28 mouse cellular contexts compared by ENCODE assay signal in genomic region chr2:43561209-43561608, GRCm38 (mm10). TPM values are rescaled to one million over a fixed set of nuclear protein-coding genes. Genes with fewer than 3 reads are reported as not detected.
DNase-seq lines count a peak whose midpoint lies in the region; ATAC-seq lines count a peak whose summit lies in the region.
"Had no signal": no experiment of that assay in that cellular context is flagged by ENCODE, and none has a peak within 500 bp of the region (broad histone marks: within the 10 kb centered on the region; RNA-seq: fewer than 3 reads in every experiment).

No protein-coding gene starts in this region.

- no peak overlapping the region for H3K27ac ChIP-seq in midbrain, embryonic 11.5 days (ENCODE audit: low read depth, low read length)
- no peak overlapping the region for H3K27ac ChIP-seq in midbrain, embryonic 13.5 days
- no peak overlapping the region for H3K27ac ChIP-seq in limb, embryonic 10.5 days
- H3K27ac ChIP-seq in liver, embryonic 11.5 days (ENCODE audit: low read depth, low read length), result no peak overlapping the region
- H3K27ac ChIP-seq: embryonic facial prominence, embryonic 13.5 days; embryonic facial prominence, embryonic 15.5 days; forebrain, embryonic 10.5 days; forebrain, embryonic 12.5 days had no signal

- no peak overlapping the region for H3K4me3 ChIP-seq in midbrain, embryonic 11.5 days (ENCODE audit: low read depth, low read length)
- no peak overlapping the region for H3K4me3 ChIP-seq in midbrain, embryonic 13.5 days (replicated peaks)
- no peak overlapping the region for H3K4me3 ChIP-seq in limb, embryonic 10.5 days
- no peak overlapping the region for H3K4me3 ChIP-seq in liver, embryonic 11.5 days (ENCODE audit: low read depth, low read length)
- H3K4me3 ChIP-seq: embryonic facial prominence, embryonic 13.5 days; embryonic facial prominence, embryonic 15.5 days; erythroblast, embryonic 14.5 days; forebrain, embryonic 10.5 days; forebrain, embryonic 12.5 days had no signal

- H3K4me2 ChIP-seq in midbrain, embryonic 11.5 days, result no peak overlapping the region
- no peak overlapping the region for H3K4me2 ChIP-seq in midbrain, embryonic 13.5 days (replicated peaks)
- H3K4me2 ChIP-seq in liver, embryonic 11.5 days, result no peak overlapping the region
- H3K4me2 ChIP-seq: embryonic facial prominence, embryonic 13.5 days; embryonic facial prominence, embryonic 15.5 days; forebrain, embryonic 12.5 days had no signal

- H3K36me3 ChIP-seq in midbrain, embryonic 11.5 days (ENCODE audit: control insufficient read depth, insufficient read depth, low read length), result no peaks in the 10 kb centered on the region
- no peaks in the 10 kb centered on the region for H3K36me3 ChIP-seq in midbrain, embryonic 13.5 days
- H3K36me3 ChIP-seq in limb, embryonic 10.5 days, result no peaks in the 10 kb centered on the region
- H3K36me3 ChIP-seq in liver, embryonic 11.5 days (ENCODE audit: control insufficient read depth, insufficient read depth, low read length), result no peaks in the 10 kb centered on the region
- H3K36me3 ChIP-seq: embryonic facial prominence, embryonic 13.5 days; embryonic facial prominence, embryonic 15.5 days; forebrain, embryonic 10.5 days; forebrain, embryonic 12.5 days; G1E had no signal

- 92% methylated on average over 3 of the region's 3 CpGs for WGBS in midbrain, embryonic 11.5 days
- WGBS in midbrain, embryonic 13.5 days, result 92% methylated on average over 3 of the region's 3 CpGs
- WGBS in limb, embryonic 10.5 days, result 94% methylated on average over 3 of the region's 3 CpGs
- 62% methylated on average over 3 of the region's 3 CpGs for WGBS in liver, embryonic 11.5 days

- H3K9ac ChIP-seq in midbrain, embryonic 11.5 days (ENCODE audit: low read length), result no peak overlapping the region
- no peak overlapping the region for H3K9ac ChIP-seq in midbrain, embryonic 13.5 days (replicated peaks)
- no peak overlapping the region for H3K9ac ChIP-seq in liver, embryonic 11.5 days (ENCODE audit: low read depth, low read length)
- H3K9ac ChIP-seq: embryonic facial prominence, embryonic 13.5 days; embryonic facial prominence, embryonic 15.5 days; forebrain, embryonic 12.5 days had no signal

- H3K9me3 ChIP-seq in midbrain, embryonic 11.5 days (ENCODE audit: control insufficient read depth, low read length), result no peaks in the 10 kb centered on the region
- H3K9me3 ChIP-seq in midbrain, embryonic 13.5 days, result no peaks in the 10 kb centered on the region
- H3K9me3 ChIP-seq in limb, embryonic 10.5 days (replicated peaks), result no peaks in the 10 kb centered on the region
- H3K9me3 ChIP-seq in liver, embryonic 11.5 days (ENCODE audit: control insufficient read depth, low read length), result no peaks in the 10 kb centered on the region
- H3K9me3 ChIP-seq: embryonic facial prominence, embryonic 13.5 days; embryonic facial prominence, embryonic 15.5 days; forebrain, embryonic 10.5 days; forebrain, embryonic 12.5 days; G1E had no signal

- DNase-seq in midbrain, embryonic 11.5 days (ENCODE audit: low spot score, missing footprints), result peak; percentile 26
- DNase-seq in limb, embryonic 10.5 days (ENCODE audit: low spot score), result no peak
- no peak for DNase-seq in embryo, embryonic 10.5 days (ENCODE audit: low spot score)
- DNase-seq in liver, embryonic 11.5 days (ENCODE audit: low spot score), result no peak
- DNase-seq: adrenal gland, adult 8-10 months; adrenal gland, postnatal 14 days; adrenal gland, postnatal 36 days; cerebellum, adult 11-12 months; cerebellum, adult 2 months; cerebellum, adult 9-10 months; cerebellum, postnatal 10 days; cerebellum, postnatal 36 days; embryo, embryonic 11 days had no signal

- no peaks in the 10 kb centered on the region for H3K27me3 ChIP-seq in midbrain, embryonic 11.5 days (ENCODE audit: control insufficient read depth, insufficient read depth, low read length)
- no peaks in the 10 kb centered on the region for H3K27me3 ChIP-seq in midbrain, embryonic 13.5 days
- H3K27me3 ChIP-seq in limb, embryonic 10.5 days (ENCODE audit: low read depth, poor library complexity, severe bottlenecking), result no peaks in the 10 kb centered on the region
- no peaks in the 10 kb centered on the region for H3K27me3 ChIP-seq in liver, embryonic 11.5 days (replicated peaks; ENCODE audit: control insufficient read depth, insufficient read depth, low read length)
- H3K27me3 ChIP-seq: embryonic facial prominence, embryonic 13.5 days; embryonic facial prominence, embryonic 15.5 days; forebrain, embryonic 12.5 days; Patski had no signal

- ATAC-seq in midbrain, embryonic 11.5 days (ENCODE audit: low FRiP score), result no peak
- no peak for ATAC-seq in midbrain, embryonic 13.5 days
- ATAC-seq in common myeloid progenitor, adult 5-6 weeks (replicated peaks; ENCODE audit: low read depth, poor library complexity, severe bottlenecking), result peak; percentile 82
- peak; percentile 95 for ATAC-seq in megakaryocyte, adult 5-6 weeks (ENCODE audit: poor library complexity, severe bottlenecking)
- peak; percentile 50; the same call in 1 of the 2 replicates for ATAC-seq in monocyte, adult 5-6 weeks (replicated peaks; ENCODE audit: insufficient number of reproducible peaks, low FRiP score, low TSS enrichment, poor library complexity, severe bottlenecking)
- ATAC-seq in liver, embryonic 11.5 days (replicated peaks; ENCODE audit: low FRiP score), result no peak
- ATAC-seq: activated CD4-positive, CD25-positive, alpha-beta regulatory T cell, adult 4 months; forebrain, embryonic 14.5 days; forebrain, embryonic 16.5 days; Patski had no signal

- no peaks in the 10 kb centered on the region for H3K4me1 ChIP-seq in midbrain, embryonic 11.5 days (ENCODE audit: control insufficient read depth, insufficient read depth, low read length)
- no peaks in the 10 kb centered on the region for H3K4me1 ChIP-seq in midbrain, embryonic 13.5 days (replicated peaks)
- H3K4me1 ChIP-seq in limb, embryonic 10.5 days, result no peaks in the 10 kb centered on the region
- no peaks in the 10 kb centered on the region for H3K4me1 ChIP-seq in liver, embryonic 11.5 days (replicated peaks; ENCODE audit: control insufficient read depth, insufficient read depth, low read length)
- H3K4me1 ChIP-seq: embryonic facial prominence, embryonic 13.5 days; embryonic facial prominence, embryonic 15.5 days; forebrain, embryonic 12.5 days had no signal

RNA-seq across cellular contexts. Expression of gene Kynu, which starts 6.1 kb away (rescaled TPM):
- polyA plus RNA-seq in midbrain, embryonic 11.5 days (2014; fragmentation: Nextera tagmentation; extraction: Ambion mirVana), result 1.9 and 2.6 TPM in 2 replicates
- 0.19 and 0.39 TPM in 2 replicates for polyA plus RNA-seq in midbrain, embryonic 13.5 days (2015; fragmentation: Nextera tagmentation; extraction: Ambion mirVana)
- total RNA-seq in common myeloid progenitor, adult 5-6 weeks (2017), result 0.53 and 1.4 TPM in 2 replicates
- 5.1 and 7.2 TPM in 2 replicates for total RNA-seq in megakaryocyte, adult 5-6 weeks (2015)
- total RNA-seq in megakaryocyte, adult 5-6 weeks (2017), result 8.0 and 8.6 TPM in 2 replicates
- total RNA-seq in monocyte, adult 5-6 weeks (2017), result 6.6 to 7.5 TPM (median 7.4 TPM) in 3 replicates
- polyA plus RNA-seq in limb, embryonic 10.5 days (2016; fragmentation: Nextera tagmentation; extraction: Ambion mirVana), result 0.10 and 0.11 TPM in 2 replicates
- polyA plus RNA-seq in liver, embryonic 11.5 days (2014; fragmentation: Nextera tagmentation; extraction: Ambion mirVana), result 0.38 and 0.43 TPM in 2 replicates
- polyA plus RNA-seq: C2C12; erythroblast, embryonic 14.5 days; G1E had no signal

Comparison
In these comparisons a context has a peak if more than half of its experiments do, and no peak if none do; other contexts are left out.
1. ATAC-seq: peak in common myeloid progenitor, adult 5-6 weeks (single experiment), megakaryocyte, adult 5-6 weeks (single experiment) and monocyte, adult 5-6 weeks (single experiment); none in midbrain, embryonic 11.5 days (single experiment), midbrain, embryonic 13.5 days (single experiment) and liver, embryonic 11.5 days (single experiment).